Mouse (Mus musculus): ENCODE results near the gene Gm4707. TPM values are rescaled to one million over a fixed set of nuclear protein-coding genes. Genes with fewer than 3 reads are reported as not detected.

The Gm4707 gene
- 1.7 and 2.5 TPM in 2 replicates for polyA plus RNA-seq (2015; fragmentation: Nextera tagmentation; extraction: Ambion mirVana)

DNA sequence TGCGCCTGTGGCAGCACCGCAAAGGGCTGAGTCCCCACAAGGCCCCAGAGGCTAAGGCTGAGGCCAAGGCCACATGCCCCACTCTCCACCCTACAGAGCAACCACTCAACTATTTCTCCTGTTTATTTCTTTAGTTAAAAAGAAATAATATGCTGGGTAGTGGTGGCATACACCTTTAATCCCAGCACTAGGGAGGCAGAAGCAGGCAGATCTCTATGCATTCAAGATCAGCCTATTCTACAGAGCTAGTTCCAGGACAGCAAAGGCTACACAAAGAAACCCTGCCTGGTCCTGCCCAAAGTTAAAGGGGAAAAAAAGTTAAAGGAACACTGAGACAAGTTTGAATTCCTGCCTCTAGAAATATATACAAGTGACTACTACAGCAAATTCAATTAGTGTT lies at the start of gene Gm4707:
Gm4707 (minus strand) TSS at position 101 of the 400 bp plus-strand sequence.
- H3K9ac ChIP-seq = no peak within 1 kb of the TSS
- H3K27ac ChIP-seq (replicated peaks) = no peak within 1 kb of the TSS
- WGBS = 96% methylated on average over 2 of the region's 2 CpGs
- H3K9me3 ChIP-seq = no peaks in the 10 kb centered on the region
- no peak within 1 kb of the TSS for H3K4me2 ChIP-seq
- no peaks in the 10 kb centered on the region for H3K4me1 ChIP-seq
- ATAC-seq (ENCODE audit: extremely low read depth, insufficient number of reproducible peaks, low FRiP score, low TSS enrichment) = no peak
- peaks cover 75% of the 10 kb centered on the region for H3K36me3 ChIP-seq
- H3K27me3 ChIP-seq (replicated peaks) = no peaks in the 10 kb centered on the region
- H3K4me3 ChIP-seq = no peak within 1 kb of the TSS

DNA sequence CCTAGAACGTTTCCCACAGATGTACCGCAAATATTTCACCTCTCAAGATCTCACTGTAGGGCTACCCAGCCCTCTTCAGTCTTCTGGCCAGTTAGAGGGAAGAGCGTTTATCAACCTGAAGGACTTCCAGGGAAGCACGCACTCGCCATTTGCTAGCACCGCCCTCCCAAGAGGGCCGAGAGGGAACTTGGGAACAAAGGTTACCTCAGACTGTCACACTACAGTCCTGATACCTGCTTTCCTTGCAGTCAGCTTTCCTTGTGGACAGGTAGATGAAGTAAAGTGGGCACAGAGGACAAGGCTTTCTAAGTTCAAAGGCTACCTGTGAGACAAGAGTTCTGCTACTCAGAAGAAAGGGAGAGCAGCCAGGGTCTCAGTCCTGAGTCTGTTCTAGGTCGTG lies 47.1 kb upstream of the Gm4707 start:
- ATAC-seq (ENCODE audit: extremely low read depth, insufficient number of reproducible peaks, low FRiP score, low TSS enrichment) = no peak
- WGBS = 87% methylated on average over 8 of the region's 8 CpGs
- Histone ChIP-seq H3K36me3 (peaks cover 92% of the 10 kb centered on the region), H3K27ac (replicated peaks) (no peak overlapping the region), H3K4me3 (no peak overlapping the region), H3K27me3 (replicated peaks) (no peaks in the 10 kb centered on the region), H3K4me1 (no peaks in the 10 kb centered on the region), H3K4me2 (no peak overlapping the region), H3K9ac (no peak overlapping the region), H3K9me3 (no peaks in the 10 kb centered on the region)

GRCm38 (mm10) chr17:71495784-71496183 lies 36.1 kb upstream of the Gm4707 start:
- H3K9me3 ChIP-seq = no peaks in the 10 kb centered on the region
- no peak overlapping the region for H3K4me2 ChIP-seq
- H3K4me1 ChIP-seq = no peaks in the 10 kb centered on the region
- WGBS = 80% methylated on average over 4 of the region's 4 CpGs
- ATAC-seq (ENCODE audit: extremely low read depth, insufficient number of reproducible peaks, low FRiP score, low TSS enrichment) = no peak
- H3K27me3 ChIP-seq (replicated peaks) = no peaks in the 10 kb centered on the region
- no peak overlapping the region for H3K9ac ChIP-seq
- H3K27ac ChIP-seq (replicated peaks) = no peak overlapping the region
- H3K36me3 ChIP-seq = peaks cover 66% of the 10 kb centered on the region
- no peak overlapping the region for H3K4me3 ChIP-seq

DNA sequence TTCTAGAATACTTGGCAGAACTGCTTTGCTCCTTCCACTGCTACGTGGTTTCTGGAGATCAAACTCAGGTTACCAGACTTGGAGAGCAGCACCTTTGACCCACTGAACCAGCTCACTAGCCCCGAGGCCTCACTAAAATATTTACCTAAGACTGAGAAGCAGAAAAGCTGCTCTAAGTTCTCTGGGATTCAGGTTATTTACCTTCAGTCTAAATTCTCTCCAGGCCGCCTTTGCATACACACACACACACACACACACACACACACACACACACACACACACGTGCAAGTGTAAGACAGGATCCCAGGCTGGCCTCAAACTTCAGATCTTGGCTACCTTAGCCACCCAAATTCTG lies 31.6 kb upstream of the Gm4707 start:
- H3K4me2 ChIP-seq = no peak overlapping the region
- H3K27ac ChIP-seq (replicated peaks) = no peak overlapping the region
- 76% methylated on average over 4 of the region's 4 CpGs for WGBS
- H3K4me3 ChIP-seq = no peak overlapping the region
- peaks cover 21% of the 10 kb centered on the region for H3K36me3 ChIP-seq
- H3K9me3 ChIP-seq = no peaks in the 10 kb centered on the region
- no peak overlapping the region for H3K9ac ChIP-seq
- no peaks in the 10 kb centered on the region for H3K27me3 ChIP-seq (replicated peaks)
- ATAC-seq (ENCODE audit: extremely low read depth, insufficient number of reproducible peaks, low FRiP score, low TSS enrichment) = no peak
- peaks cover 4% of the 10 kb centered on the region for H3K4me1 ChIP-seq

- Histone ChIP-seq H3K9ac (no peak overlapping the region), H3K9me3 (no peaks in the 10 kb centered on the region), H3K27ac (replicated peaks) (no peak overlapping the region), H3K4me3 (no peak overlapping the region), H3K4me1 (peaks cover 9% of the 10 kb centered on the region), H3K36me3 (peaks cover 16% of the 10 kb centered on the region), H3K27me3 (replicated peaks) (no peaks in the 10 kb centered on the region), H3K4me2 (no peak overlapping the region)
- WGBS = 51% methylated on average over 9 of the region's 9 CpGs
- no peak for ATAC-seq (ENCODE audit: extremely low read depth, insufficient number of reproducible peaks, low FRiP score, low TSS enrichment)
Observed at GRCm38 (mm10) chr17:71490666-71491331, 31.1 kb upstream of the Gm4707 start.

- Histone ChIP-seq H3K4me3 (no peak overlapping the region), H3K36me3 (peaks cover 7% of the 10 kb centered on the region), H3K27ac (replicated peaks) (no peak overlapping the region), H3K27me3 (replicated peaks) (no peaks in the 10 kb centered on the region), H3K9me3 (no peaks in the 10 kb centered on the region), H3K4me2 (no peak overlapping the region), H3K4me1 (peaks cover 11% of the 10 kb centered on the region), H3K9ac (no peak overlapping the region)
- no peak for ATAC-seq (ENCODE audit: extremely low read depth, insufficient number of reproducible peaks, low FRiP score, low TSS enrichment)
- WGBS = 77% methylated on average over 9 of the region's 9 CpGs
Observed at GRCm38 (mm10) chr17:71489703-71490461, 30.2 kb upstream of the Gm4707 start.

DNA sequence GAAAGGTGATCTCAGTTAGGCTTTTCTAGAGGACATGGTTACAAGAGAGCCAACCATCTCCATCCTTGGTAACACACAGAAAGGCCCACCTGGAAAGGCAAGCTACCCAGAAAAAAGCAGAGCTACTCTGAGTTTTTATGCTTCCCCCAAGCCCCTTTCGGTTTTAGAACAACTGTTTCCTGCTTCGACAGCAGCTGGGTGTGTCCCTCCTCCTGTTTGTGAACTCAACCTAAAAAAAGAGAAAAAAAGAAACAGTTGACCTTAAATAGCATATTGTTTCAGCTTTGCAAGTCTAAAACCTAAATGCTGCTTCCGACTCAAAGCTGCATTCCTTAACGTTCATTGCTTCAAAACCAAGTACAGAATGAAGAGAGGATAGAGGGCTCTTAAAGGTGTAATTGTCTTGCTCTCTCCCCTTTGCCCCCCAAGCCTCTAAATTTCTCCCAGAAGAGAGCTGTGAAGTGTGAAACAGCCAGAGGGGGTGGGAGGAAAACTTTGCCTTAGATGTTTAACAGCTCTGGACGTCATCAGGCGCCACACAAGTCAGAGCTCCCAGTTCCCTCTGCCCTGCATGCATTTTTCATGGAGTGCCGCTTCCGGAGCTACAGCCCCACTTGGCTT lies 26.6 kb upstream of the Gm4707 start:
- H3K27ac ChIP-seq (replicated peaks) = peak overlapping the region; percentile 39; the same call in 1 of the 2 replicates
- no peaks in the 10 kb centered on the region for H3K36me3 ChIP-seq
- peak overlapping the region; percentile 38 for H3K4me2 ChIP-seq
- H3K9ac ChIP-seq = peak overlapping the region; percentile 37; the same call in 1 of the 2 replicates
- H3K4me1 ChIP-seq = peaks cover 11% of the 10 kb centered on the region
- no peaks in the 10 kb centered on the region for H3K9me3 ChIP-seq
- no peak overlapping the region for H3K4me3 ChIP-seq
- WGBS = 32% methylated on average over 8 of the region's 8 CpGs
- no peak for ATAC-seq (ENCODE audit: extremely low read depth, insufficient number of reproducible peaks, low FRiP score, low TSS enrichment)
- H3K27me3 ChIP-seq (replicated peaks) = no peaks in the 10 kb centered on the region

DNA sequence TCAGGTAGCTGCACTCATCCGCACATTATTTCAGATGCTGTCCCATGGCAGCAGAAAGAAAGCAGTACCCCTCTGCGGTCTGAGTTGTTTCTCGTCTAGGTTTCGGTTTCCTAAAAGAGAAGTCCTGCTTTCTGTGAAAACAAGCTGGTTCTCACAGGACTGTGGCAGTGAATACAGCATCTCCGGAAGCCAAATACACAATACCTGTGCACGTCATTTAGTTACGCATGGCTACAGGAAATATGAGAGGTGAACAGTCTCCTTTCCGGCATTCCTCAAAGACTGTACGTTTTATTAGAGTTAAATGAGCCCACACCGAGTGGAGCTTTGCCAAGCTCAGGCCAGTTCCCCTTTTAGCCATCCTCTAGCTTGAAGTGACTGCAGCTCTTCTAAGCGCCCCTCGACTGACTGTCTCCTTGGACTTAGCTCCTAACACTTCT lies 26.1 kb upstream of the Gm4707 start:
- Histone ChIP-seq H3K27ac (replicated peaks) (0 out of 2 replicates have a peak overlapping the region, but pooled peaks have one; percentile 39), H3K9ac (peak overlapping the region; percentile 37; the same call in 1 of the 2 replicates), H3K27me3 (replicated peaks) (no peaks in the 10 kb centered on the region), H3K4me2 (peak overlapping the region; percentile 38), H3K4me1 (peaks cover 11% of the 10 kb centered on the region), H3K9me3 (no peaks in the 10 kb centered on the region), H3K4me3 (0 out of 2 replicates have a peak overlapping the region, but pooled peaks have one; percentile 1), H3K36me3 (no peaks in the 10 kb centered on the region)
- 65% methylated on average over 12 of the region's 12 CpGs for WGBS
- ATAC-seq (ENCODE audit: extremely low read depth, insufficient number of reproducible peaks, low FRiP score, low TSS enrichment) = no peak

- Histone ChIP-seq H3K9me3 (no peaks in the 10 kb centered on the region), H3K9ac (no peak overlapping the region), H3K27me3 (replicated peaks) (no peaks in the 10 kb centered on the region), H3K36me3 (no peaks in the 10 kb centered on the region), H3K4me3 (no peak overlapping the region), H3K27ac (replicated peaks) (no peak overlapping the region), H3K4me1 (peaks cover 11% of the 10 kb centered on the region), H3K4me2 (no peak overlapping the region)
- ATAC-seq (ENCODE audit: extremely low read depth, insufficient number of reproducible peaks, low FRiP score, low TSS enrichment) = no peak
- 88% methylated on average over 5 of the region's 5 CpGs for WGBS
Observed at GRCm38 (mm10) chr17:71484711-71485110, 25.0 kb upstream of the Gm4707 start.

- ATAC-seq (ENCODE audit: extremely low read depth, insufficient number of reproducible peaks, low FRiP score, low TSS enrichment) = no peak
- WGBS = 83% methylated on average over 7 of the region's 7 CpGs
- Histone ChIP-seq H3K36me3 (no peaks in the 10 kb centered on the region), H3K4me3 (no peak overlapping the region), H3K9me3 (no peaks in the 10 kb centered on the region), H3K9ac (no peak overlapping the region), H3K4me1 (peaks cover 11% of the 10 kb centered on the region), H3K27ac (replicated peaks) (no peak overlapping the region), H3K27me3 (replicated peaks) (no peaks in the 10 kb centered on the region), H3K4me2 (no peak overlapping the region)
Observed at GRCm38 (mm10) chr17:71483418-71484060, 23.8 kb upstream of the Gm4707 start.

DNA sequence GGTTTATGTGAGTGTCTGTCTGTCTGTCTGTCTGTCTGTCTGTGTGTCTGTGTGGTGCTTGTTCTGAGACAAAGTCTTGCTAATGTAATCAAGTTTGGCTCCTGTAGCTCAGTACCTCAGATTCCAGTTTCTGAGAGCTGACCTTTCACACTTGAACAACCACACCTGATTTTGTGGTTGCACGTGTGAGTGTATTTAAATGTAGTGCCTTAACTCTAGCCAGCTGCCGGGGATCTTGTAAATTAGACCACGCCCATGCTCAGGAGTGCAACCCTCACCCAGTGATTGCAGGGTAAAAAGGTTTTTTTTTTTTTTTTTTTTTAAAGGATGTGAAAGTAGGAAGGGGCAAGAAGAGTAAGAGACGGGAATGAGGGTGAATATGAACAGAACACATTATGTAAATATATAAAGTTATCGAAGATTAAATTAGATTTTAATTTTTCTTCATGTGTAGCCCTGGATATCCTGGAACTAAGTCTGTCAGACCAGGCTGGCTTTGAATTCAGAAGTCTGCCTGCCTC lies 19.7 kb upstream of the Gm4707 start:
- H3K27ac ChIP-seq (replicated peaks) = no peak overlapping the region
- H3K9me3 ChIP-seq = no peaks in the 10 kb centered on the region
- ATAC-seq (ENCODE audit: extremely low read depth, insufficient number of reproducible peaks, low FRiP score, low TSS enrichment) = no peak
- H3K4me3 ChIP-seq = no peak overlapping the region
- no peaks in the 10 kb centered on the region for H3K27me3 ChIP-seq (replicated peaks)
- no peak overlapping the region for H3K4me2 ChIP-seq
- peaks cover 6% of the 10 kb centered on the region for H3K4me1 ChIP-seq
- WGBS = 56% methylated on average over 5 of the region's 5 CpGs
- H3K9ac ChIP-seq = no peak overlapping the region
- H3K36me3 ChIP-seq = no peaks in the 10 kb centered on the region
